Mouse (Mus musculus) heart, adult 18-20 months (tissue): Measurements from ENCODE around the gene Tmigd3. TPM values are rescaled to one million over a fixed set of nuclear protein-coding genes. Genes with fewer than 3 reads are reported as not detected.

Experiments
- DNase-seq, 2 experiments: peaks; one replicate each; pipeline ENCODE4 v3.0.0; 2021 to 2022; ENCODE audit warnings: mixed read lengths in 1 of 2
- total RNA-seq, 2 experiments: library from RNA; stranded (reverse); gene quantifications; 2 replicates each; pipeline ENCODE4 v1.2.3; 2021

Tmigd3 gene
- total RNA-seq, 2 experiments from 2014 or later: 0.30 TPM; not detected in 1

GRCm38 (mm10) chr3:105873451-105874445 is 3.0 kb downstream of the Tmigd3 start:
- DNase-seq: peak in 1 of 2 experiments; percentile 9

- peak in 1 of 2 experiments; percentile 37 for DNase-seq
These were observed 5.3 kb downstream of the Tmigd3 start for GRCm38 (mm10) chr3:105876022-105876421.

- DNase-seq: peak in 1 of 2 experiments; percentile 15
These were observed 6.6 kb downstream of the Tmigd3 start for GRCm38 (mm10) chr3:105877252-105877803.

GRCm38 (mm10) chr3:105877919-105878318 is 7.2 kb downstream of the Tmigd3 start:
- peak; percentile 32 to 55 for DNase-seq

GRCm38 (mm10) chr3:105878751-105879150 is 8.0 kb downstream of the Tmigd3 start:
- DNase-seq: no peak

GRCm38 (mm10) chr3:105880419-105880818 is 9.7 kb downstream of the Tmigd3 start:
- peak in 1 of 2 experiments; percentile 28 for DNase-seq

GRCm38 (mm10) chr3:105882105-105882504 is 11.4 kb downstream of the Tmigd3 start:
- DNase-seq: no peak

- no peak for DNase-seq
These were observed 12.4 kb downstream of the Tmigd3 start for GRCm38 (mm10) chr3:105883111-105883510.

GRCm38 (mm10) chr3:105888961-105889360 is 18.3 kb downstream of the Tmigd3 start:
- no peak for DNase-seq

- peak; percentile 54 to 59 for DNase-seq
These were observed 19.5 kb downstream of the Tmigd3 start for GRCm38 (mm10) chr3:105890220-105890619.

- DNase-seq: no peak
These were observed 20.4 kb downstream of the Tmigd3 start for GRCm38 (mm10) chr3:105891141-105891540.

- peak; percentile 73 to 88 for DNase-seq
These were observed 21.3 kb downstream of the Tmigd3 start for GRCm38 (mm10) chr3:105891760-105892571.

- DNase-seq: peak; percentile 50 to 72
These were observed 22.1 kb downstream of the Tmigd3 start for GRCm38 (mm10) chr3:105892572-105893495.

- peak; percentile 75 to 91 for DNase-seq
These were observed 23.3 kb downstream of the Tmigd3 start for GRCm38 (mm10) chr3:105893941-105894391.

GRCm38 (mm10) chr3:105894601-105895592 is 24.2 kb downstream of the Tmigd3 start:
- DNase-seq: peak; percentile 96

GRCm38 (mm10) chr3:105896811-105897210 is 26.1 kb downstream of the Tmigd3 start:
- DNase-seq: no peak

- peak; percentile 52 to 83 for DNase-seq
These were observed 27.6 kb downstream of the Tmigd3 start for GRCm38 (mm10) chr3:105898325-105898724.

- DNase-seq: peak; percentile 61 to 71
These were observed 28.2 kb downstream of the Tmigd3 start for GRCm38 (mm10) chr3:105898861-105899260.

- peak; percentile 84 to 89 for DNase-seq
These were observed 28.9 kb downstream of the Tmigd3 start for GRCm38 (mm10) chr3:105899394-105900147.
